In genomic region chr3:107966631-107967030, GRCm38 (mm10) we compare ENCODE assay signal across 37 mouse cellular contexts. TPM values are rescaled to one million over a fixed set of nuclear protein-coding genes. Genes with fewer than 3 reads are reported as not detected.
"Had no signal": no experiment of that assay in that cellular context is flagged by ENCODE, and none has a peak within 500 bp of the region (broad histone marks: within the 10 kb centered on the region; RNA-seq: fewer than 3 reads in every experiment).

No protein-coding gene starts in this region.

- H3K4me3 ChIP-seq: embryonic facial prominence, embryonic 10.5 days; embryonic facial prominence, embryonic 12.5 days; embryonic facial prominence, embryonic 13.5 days; embryonic facial prominence, embryonic 15.5 days; erythroblast, embryonic 14.5 days; forebrain, embryonic 10.5 days; forebrain, embryonic 12.5 days; forebrain, embryonic 13.5 days; forebrain, embryonic 15.5 days; gastrocnemius, adult 2 months; heart, adult 2 months had no signal

- H3K9ac ChIP-seq: embryonic facial prominence, embryonic 12.5 days; embryonic facial prominence, embryonic 13.5 days; embryonic facial prominence, embryonic 15.5 days; forebrain, embryonic 12.5 days; forebrain, embryonic 13.5 days; forebrain, embryonic 15.5 days; forebrain, postnatal 0 days had no signal

- DNase-seq: cerebellum, adult 2 months; cerebellum, adult 8-10 months; cerebellum, adult 9-10 months; cerebellum, adult 9-11 months; cerebellum, postnatal 10 days; cerebellum, postnatal 14 days; cerebellum, postnatal 25 days; cerebellum, postnatal 36 days; embryo, embryonic 11 days; forebrain, postnatal 0 days; gastrocnemius, adult 2 months; gastrocnemius, postnatal 10 days; gastrocnemius, postnatal 14 days; gastrocnemius, postnatal 25 days; gastrocnemius, postnatal 36 days; heart, adult 2 months had no signal

- H3K9me3 ChIP-seq: embryonic facial prominence, embryonic 10.5 days; embryonic facial prominence, embryonic 12.5 days; embryonic facial prominence, embryonic 13.5 days; embryonic facial prominence, embryonic 15.5 days; forebrain, embryonic 10.5 days; forebrain, embryonic 12.5 days; forebrain, embryonic 13.5 days; forebrain, embryonic 15.5 days had no signal

- H3K4me2 ChIP-seq: embryonic facial prominence, embryonic 12.5 days; embryonic facial prominence, embryonic 13.5 days; embryonic facial prominence, embryonic 15.5 days; forebrain, embryonic 12.5 days; forebrain, embryonic 13.5 days; forebrain, embryonic 15.5 days had no signal

- H3K27ac ChIP-seq: embryonic facial prominence, embryonic 10.5 days; embryonic facial prominence, embryonic 12.5 days; embryonic facial prominence, embryonic 13.5 days; embryonic facial prominence, embryonic 15.5 days; forebrain, embryonic 10.5 days; forebrain, embryonic 12.5 days; forebrain, embryonic 13.5 days; forebrain, embryonic 15.5 days; gastrocnemius, adult 2 months; heart, adult 2 months had no signal

- ATAC-seq: forebrain, embryonic 13.5 days; forebrain, embryonic 14.5 days; forebrain, embryonic 15.5 days; forebrain, embryonic 16.5 days had no signal

- H3K4me1 ChIP-seq: embryonic facial prominence, embryonic 12.5 days; embryonic facial prominence, embryonic 13.5 days; embryonic facial prominence, embryonic 15.5 days had no signal

- H3K36me3 ChIP-seq: embryonic facial prominence, embryonic 10.5 days; embryonic facial prominence, embryonic 12.5 days; embryonic facial prominence, embryonic 13.5 days; embryonic facial prominence, embryonic 15.5 days; forebrain, embryonic 10.5 days; forebrain, embryonic 12.5 days; forebrain, embryonic 15.5 days had no signal

- H3K27me3 ChIP-seq: embryonic facial prominence, embryonic 12.5 days; embryonic facial prominence, embryonic 15.5 days; forebrain, embryonic 12.5 days; forebrain, embryonic 13.5 days; forebrain, embryonic 15.5 days had no signal

RNA-seq across cellular contexts. Expression of gene Gstm3, which starts 2.5 kb away (rescaled TPM):
- total RNA-seq: common myeloid progenitor, adult 5-6 weeks; forebrain, postnatal 0 days; gastrocnemius, adult 18-20 months; gastrocnemius, adult 2 months; gastrocnemius, adult 8-10 months; gastrocnemius, postnatal 10 days; gastrocnemius, postnatal 14 days; gastrocnemius, postnatal 25 days; gastrocnemius, postnatal 36 days; gastrocnemius, postnatal 4 days; granulocyte monocyte progenitor cell, adult 5-6 weeks; heart, adult 2 months; heart, adult 8-10 months had no signal
- polyA plus RNA-seq: cerebellum, adult 2 months; cortical plate, adult 2 months; embryonic facial prominence, embryonic 10.5 days; embryonic facial prominence, embryonic 11.5 days; embryonic facial prominence, embryonic 12.5 days; embryonic facial prominence, embryonic 13.5 days; embryonic facial prominence, embryonic 15.5 days; forebrain, embryonic 10.5 days; forebrain, embryonic 11.5 days; forebrain, embryonic 12.5 days; forebrain, embryonic 14.5 days; forebrain, embryonic 15.5 days; forebrain, embryonic 16.5 days; forebrain, postnatal 0 days; frontal cortex, adult 2 months had no signal

RNA-seq across cellular contexts. Expression of gene Gstm2, which starts 19.6 kb away (rescaled TPM):
- polyA plus RNA-seq: erythroblast, embryonic 14.5 days had no signal

RNA-seq across cellular contexts. Expression of gene Gstm6, which starts 23.1 kb away (rescaled TPM):
- total RNA-seq: common myeloid progenitor, adult 5-6 weeks; granulocyte monocyte progenitor cell, adult 5-6 weeks had no signal
- polyA plus RNA-seq: erythroblast, embryonic 14.5 days had no signal

RNA-seq across cellular contexts. Expression of gene Gstm7, which starts 35.0 kb away (rescaled TPM):
- polyA plus RNA-seq: erythroblast, embryonic 14.5 days had no signal
